Mouse (Mus musculus): ENCODE measurements around the gene Rgs9.
"Not testable (repeated sequence)": the region's sequence is repeated elsewhere in the genome, so short reads cannot be mapped to it uniquely, and the experiment has no call there.

Rgs9 gene

DNA sequence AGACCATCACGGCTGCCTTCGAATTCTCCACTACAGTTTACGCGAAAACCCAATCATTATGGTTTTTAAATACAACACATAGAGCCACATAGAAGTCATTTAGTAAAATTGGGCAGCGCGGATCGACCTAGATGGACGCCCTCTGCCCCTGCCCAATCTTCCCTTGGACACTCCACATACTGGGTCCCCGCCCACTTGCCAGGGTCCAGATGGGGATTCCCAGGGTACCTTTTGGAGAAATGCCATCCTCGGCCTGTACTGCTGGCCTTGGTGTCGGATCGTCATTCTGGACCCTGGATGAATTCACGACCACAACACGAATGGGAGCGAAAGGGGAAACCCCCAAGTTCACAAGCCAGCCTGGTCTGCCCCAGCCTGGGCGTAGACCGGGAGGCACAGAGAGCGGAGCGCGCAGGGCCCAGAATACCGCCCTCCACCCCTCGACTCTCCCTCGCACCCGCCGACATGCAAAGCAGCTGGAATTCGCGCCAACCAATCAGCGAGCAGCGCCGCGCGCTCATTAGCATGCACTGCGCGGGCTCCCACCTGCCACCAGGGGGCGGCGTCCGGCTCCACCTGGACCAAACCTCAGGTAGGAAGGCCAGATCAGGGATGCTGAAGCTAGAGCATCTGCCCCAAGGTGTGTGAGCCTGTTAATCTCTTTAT lies at the start of gene Rgs9:
TSS of gene Rgs9 (minus strand) at position 420 of the 666 bp plus-strand sequence.
- DNase-seq: peak; percentile 96

DNA sequence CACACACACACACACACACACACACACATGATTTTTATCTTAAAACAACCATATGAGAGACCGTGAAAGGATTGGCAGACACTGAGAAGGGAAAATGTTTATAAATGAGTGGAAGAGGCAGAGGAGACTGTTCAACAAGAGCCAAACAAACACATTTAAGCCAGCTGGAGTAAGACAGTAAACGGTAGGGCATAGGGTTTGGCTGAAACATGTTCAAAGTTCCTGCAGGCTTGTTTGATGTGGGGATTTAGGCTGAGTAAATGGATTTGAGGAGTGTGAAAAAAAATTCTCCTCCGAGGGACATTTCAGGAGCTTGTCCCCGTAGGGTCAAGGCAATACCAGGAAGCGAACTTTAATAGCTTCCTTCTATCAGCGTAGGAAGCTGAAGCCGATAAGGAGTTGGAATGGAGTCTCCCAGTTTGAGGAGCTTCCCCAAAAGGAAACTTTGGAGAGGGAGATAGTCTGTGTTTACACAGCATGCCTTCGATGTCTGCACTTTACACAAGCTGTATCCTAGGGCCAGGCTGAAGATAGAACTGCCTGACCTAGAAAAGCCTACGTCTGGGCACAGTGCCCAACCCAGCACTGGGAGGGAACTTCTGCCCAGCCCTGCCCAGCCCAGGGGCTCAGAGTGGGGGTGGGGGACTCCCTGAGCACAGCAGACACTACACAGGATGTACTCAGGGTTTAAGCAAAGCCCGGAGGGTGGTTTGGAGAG lies 49.5 kb upstream of the Rgs9 start:
- DNase-seq: peak; percentile 95

DNA sequence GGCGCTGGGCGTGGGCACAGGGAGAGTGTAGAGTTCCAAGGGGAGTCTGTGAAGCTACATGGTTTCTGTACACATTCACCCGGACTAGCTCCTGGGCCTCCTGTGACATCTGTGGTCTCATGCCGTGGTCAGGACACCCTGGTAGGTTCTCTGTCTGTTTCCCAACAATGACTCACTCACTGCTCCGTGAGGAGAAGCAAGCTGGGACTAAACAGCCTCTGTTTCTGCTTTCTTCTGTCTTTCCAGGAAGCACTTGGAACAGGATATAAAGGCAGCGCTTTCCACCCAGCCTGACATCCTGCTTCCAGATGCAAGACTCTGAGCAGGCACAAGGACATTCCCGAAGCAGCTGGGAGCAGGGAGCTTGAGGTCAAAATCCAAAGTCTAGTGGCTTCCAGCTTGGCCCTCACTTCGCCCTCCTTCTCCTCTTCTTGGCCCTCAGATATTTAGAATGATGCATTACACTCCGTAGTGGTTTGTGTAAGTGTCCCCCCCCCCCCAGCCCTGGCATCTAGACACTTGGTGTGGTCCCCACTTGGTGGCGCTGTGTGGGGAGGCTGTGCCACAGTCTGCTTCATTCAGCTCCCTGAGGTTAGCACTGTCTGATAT lies 46.2 kb upstream of the Rgs9 start:
- peak; percentile 78 for DNase-seq

DNA sequence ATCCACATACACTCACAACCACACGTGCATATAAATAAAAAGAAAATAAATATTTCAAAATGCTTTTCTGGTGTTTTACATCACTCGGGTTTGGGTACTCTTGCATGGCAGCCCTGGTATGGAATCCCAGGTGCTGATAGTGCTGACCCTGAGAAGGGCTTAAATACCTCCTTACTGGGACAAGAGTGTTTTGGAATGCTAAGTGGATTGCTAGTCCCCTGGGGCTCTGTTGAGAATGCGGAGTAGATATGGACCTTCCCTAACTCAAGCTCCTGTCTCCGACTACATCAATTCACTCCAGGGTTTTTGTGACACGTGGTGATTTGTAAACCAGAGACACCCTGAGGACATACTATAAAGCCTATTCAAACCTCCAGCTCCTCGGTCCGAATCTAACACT lies 45.6 kb upstream of the Rgs9 start:
- peak; percentile 51 for DNase-seq

DNA sequence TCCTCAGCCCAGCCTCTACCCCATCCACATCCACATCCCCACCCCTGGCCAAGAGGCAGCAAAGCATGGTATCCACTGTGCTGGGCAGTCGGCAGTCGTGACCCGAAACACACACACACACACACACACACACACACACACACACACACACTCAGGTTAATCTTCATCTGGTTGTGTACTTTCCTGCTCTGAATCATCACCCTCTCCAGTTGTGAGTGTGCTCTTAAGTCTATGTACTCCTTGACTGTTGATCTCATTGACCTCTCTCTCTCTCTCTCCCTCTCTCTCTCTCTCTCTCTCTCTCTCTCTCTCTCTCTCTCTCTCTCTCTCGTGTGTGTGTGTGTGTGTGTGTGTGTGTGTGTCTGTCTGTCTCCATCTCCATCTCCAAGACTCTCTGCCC lies 44.7 kb upstream of the Rgs9 start:
- DNase-seq: not testable (repeated sequence)

DNA sequence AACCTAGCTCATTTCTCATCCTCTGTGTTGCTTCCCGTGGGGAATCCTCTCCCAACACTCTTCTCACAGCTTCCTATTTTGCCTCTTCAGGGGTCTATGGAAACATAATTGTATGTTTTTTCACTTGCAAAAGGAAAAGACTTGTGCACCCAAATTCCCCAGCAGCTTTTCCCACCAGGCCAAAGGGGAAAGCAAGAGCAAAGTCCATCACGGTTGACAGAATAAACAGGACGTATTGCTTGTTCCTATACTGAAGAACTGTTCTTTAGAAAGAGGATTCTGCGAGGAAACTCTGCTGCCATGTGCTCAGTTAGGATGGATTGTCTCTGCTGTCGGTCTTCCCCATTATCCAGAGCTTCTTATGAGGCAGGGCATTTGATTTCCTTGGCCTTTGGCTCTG lies 42.6 kb upstream of the Rgs9 start:
- DNase-seq: no peak

DNA sequence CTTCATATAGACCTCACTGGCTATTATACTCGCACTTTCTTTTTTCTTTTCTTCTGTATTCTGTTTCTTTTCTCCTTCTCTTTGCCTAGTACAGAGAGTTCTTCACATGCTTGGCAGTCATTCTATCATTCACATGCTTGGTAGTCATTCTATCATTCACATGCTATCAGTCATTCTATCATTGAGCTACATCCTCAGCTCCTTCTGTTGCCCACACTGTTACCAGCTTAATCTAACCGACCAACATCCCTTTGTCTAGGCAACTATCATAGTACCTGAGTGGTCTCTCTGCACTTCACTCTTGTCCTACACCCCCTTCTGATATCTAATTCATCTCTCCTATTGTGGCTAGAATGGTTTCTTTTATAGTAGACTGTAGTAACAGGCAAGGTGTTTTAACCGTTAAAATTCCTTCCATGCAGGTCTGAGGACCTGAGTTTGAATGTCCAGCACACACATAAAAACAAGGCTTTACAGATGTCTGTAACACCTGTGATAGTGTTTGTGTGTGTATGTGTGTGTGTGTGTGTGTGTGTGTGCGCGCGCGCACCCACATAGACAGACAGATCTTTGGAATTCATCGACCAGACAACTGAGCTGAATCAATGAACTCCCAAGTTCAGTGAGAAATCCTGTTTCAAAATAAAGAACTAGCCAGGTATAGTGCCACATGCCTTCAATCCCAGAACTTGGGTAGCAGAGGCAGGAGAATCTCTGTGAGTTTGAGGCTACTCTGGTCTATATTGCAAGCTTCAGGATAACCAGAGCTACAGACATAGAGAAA lies 41.4 kb upstream of the Rgs9 start:
- no peak for DNase-seq

DNA sequence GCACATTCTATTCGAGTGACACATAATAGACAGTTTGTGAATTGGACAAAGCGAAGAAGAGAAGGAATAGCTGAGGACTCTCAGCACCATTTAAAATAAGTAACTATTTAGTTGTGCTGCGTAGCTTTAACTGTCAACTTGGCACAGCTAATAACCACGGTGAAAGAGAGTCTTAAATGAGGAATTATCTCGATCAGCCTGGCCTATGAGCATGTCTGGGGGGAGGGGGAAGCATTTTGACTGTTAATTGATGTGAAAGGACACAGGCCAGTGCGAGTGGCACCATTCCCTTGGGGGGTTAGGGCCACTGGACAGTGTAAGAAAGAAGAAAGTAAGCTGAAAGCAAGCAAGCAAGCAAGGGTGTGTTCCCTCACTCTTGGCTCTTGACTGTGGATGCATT lies 38.0 kb upstream of the Rgs9 start:
- DNase-seq: no peak

DNA sequence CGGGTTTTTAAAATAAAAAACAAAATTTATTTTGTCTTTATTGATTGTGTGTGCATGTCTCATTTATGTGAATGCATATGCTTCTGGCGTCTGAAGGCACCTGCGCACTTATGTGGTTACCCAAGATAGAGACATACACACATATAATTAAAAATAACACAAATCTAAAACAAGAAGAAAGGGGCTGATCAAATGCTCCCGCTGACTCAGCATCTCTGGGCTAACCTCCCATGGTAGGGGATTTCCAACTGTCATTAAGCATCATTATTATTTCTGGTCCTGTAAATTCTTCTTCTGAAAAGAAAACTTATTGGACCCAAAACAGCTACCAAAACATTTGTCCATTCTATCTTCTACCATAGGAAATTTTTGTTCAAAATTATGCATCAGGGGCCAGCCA lies 36.8 kb upstream of the Rgs9 start:
- no peak for DNase-seq

DNA sequence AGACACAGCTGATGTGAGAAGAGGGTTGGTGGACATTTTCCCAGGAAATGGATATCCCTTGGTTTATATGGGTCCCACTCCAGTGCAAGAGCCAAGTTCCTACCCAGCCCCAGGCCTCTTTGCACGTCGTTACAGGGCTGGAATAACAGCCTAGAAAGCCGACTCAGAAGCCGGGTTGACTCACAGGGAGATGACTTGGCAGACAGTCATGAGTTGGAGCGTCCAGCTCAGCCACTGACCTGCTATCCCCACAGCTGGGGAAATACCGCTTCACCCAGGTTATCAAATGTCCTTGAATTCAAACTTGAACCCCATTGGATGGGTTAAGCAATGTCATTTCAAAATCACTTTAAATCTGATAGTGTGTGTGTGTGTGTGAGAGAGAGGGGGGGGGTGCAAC lies 34.8 kb upstream of the Rgs9 start:
- DNase-seq: no peak

DNA sequence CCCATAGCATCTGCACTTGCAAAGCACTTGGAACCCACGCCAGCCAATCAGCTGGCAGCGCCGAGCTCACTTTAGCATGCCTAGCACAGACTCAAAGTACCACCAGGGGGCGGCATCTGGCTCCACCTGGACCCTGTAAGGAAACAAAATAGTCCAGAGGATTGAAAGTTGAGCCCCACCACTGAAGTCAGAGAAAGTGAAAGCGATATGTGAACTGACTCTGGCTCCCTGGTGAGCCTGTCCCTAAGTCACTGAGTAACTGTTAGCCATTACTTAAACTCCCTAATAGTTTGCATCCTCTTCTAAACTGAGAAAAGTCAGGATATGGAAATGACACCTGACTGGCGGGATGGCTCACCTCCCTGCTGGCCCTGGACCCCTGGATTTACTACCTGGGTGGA lies 33.5 kb upstream of the Rgs9 start:
- DNase-seq: peak; percentile 99

DNA sequence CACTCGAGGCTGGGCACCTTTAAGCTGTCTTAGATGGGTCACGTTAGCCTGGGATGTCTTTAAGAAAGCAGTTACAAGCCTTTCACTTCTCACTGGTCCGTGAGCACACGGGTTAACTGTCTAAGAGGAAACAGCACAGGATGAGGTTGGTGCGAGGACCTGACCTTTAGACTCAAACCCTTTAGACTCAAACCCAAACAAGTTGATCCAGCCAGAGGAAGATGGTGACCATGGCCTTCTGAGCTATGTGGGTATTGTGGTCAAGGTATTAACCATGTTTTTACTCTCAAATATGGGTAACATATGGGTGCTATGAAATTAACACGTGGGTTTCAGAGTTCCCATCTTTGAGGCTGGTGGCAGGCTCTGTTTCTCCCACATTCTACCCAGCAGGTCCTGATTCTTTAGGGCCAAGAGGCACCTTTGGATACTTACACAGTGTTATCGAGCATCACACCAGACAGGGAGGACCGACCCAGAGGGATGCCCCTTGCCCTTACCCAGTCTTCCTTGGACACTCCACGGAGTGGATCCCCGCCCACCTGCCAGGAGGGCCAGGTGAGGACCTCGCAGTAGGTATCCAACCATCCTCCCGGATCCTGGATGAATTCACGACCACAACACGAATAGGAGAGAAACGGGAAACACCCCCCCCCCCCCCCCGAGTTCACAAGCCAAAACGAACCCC lies 32.9 kb upstream of the Rgs9 start:
- DNase-seq: no peak

DNA sequence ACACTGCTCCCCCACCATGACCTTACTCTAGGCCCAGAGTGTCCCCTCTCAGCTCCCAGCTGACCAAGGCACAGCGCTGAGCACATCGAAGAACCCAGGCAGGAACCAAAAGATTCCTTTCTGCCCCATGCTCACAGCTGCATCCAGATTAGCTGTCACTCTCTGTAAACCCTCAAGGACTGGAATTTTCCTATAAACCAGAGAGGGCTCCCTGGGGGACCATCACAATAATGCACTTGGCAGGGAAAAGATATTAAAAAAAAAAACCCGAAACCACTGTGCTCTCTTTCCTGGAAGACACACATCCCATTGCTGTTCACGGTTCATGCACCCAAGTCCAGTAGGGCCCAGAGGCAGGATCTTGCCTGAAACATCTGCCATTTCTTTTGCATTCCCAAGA lies 31.4 kb upstream of the Rgs9 start:
- no peak for DNase-seq

DNA sequence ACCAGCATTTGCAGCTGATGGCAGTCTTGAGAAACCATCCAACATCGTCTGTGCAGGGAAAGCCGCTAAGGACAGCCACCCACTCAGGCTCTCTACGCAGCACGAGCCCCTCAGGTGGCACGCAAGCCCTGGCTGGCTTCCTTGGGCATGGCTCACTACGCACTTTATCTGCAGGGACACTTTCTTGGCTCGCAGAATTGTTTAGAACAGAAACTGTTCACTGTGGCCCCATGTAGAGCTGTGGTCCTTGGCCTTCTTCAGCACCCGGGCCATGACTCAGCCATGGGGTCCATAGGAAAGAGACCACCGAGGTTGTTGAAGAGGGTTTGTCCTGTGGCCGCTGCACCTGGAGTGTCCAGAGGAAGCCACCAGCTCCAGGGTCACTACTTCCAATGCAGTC lies 30.0 kb upstream of the Rgs9 start:
- no peak for DNase-seq

DNA sequence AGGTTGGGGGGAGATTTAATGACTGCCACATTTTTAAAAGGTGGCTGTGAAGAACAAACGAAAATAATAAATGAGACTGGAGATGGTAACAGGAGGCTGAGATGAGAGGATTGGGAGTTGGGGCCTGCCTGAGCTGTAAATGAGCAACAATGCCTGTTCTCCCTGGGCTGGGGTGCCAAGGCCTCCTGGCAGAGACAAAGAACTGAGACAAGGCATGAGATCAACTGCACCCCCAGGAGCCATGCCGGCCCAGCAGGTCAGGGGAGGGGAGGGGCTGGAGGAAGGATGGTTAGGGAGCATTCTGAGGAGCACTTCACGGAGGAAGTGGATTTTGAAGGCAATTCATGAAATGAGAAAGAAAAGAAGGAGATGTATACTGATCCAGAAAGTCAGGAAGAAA lies 29.5 kb upstream of the Rgs9 start:
- DNase-seq: no peak

DNA sequence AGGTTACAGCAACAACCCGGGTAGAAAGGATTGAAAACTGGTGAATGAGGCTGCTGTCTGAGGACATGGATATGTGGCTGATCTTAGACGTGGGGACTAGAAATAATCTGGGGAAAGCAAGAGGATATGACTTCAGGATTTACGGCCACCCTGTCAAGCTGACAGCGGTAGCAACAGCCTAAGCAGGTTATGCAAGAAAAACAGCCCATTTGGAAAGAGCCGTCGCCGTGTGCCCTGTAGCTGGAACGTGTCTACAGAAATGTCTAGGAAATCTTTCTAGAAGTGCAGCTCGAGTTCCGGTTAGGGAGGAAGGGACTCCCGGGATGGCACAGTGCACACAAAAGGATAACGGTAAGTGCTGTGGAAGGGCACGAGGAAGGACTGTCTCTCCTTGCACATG lies 28.3 kb upstream of the Rgs9 start:
- no peak for DNase-seq

DNA sequence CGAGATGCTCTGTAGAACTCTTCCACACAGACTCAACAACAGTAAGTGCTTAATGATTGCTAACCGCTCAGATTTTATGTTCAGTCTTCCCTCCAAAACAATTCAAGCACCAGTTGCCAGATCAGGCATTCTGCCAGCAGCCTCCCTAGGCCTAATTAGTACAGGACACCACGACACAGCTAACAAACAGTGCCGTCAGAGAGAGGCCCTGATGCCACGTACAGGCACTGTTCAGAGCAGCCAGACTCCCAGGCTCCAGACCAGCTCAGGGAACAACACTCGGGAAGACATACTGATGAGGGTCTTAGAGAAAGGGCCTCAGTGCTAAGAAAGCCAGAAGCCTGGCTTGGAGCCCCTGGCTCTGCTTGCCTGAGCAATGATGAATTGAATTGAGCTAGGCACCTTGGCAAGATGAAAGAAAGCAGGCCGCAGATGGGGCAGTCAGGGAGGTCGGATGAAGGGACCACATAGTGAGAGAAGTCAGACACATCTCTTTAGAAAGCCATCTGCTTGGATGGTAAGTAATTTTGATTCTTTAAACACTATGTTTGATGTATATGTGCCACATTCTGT lies 22.5 kb upstream of the Rgs9 start:
- no peak for DNase-seq

DNA sequence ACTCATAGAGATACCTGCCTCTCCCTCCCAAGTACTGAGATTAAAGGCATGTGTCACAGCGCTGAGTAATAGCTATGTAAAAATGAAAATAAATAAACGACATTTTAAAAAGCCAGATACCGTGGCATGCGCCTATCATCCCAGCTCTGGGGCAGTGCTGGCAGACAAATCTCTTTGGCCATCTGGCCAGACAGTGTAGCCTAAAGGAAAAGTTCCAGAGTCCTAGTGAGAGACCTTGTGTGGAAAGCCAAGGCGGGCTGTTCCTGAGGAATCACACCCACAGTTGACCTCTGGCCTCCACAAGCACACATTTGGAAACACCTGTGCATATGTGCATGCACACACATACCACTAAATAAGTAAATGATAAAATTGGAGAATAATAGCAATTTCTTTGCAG lies 22.0 kb upstream of the Rgs9 start:
- no peak for DNase-seq

DNA sequence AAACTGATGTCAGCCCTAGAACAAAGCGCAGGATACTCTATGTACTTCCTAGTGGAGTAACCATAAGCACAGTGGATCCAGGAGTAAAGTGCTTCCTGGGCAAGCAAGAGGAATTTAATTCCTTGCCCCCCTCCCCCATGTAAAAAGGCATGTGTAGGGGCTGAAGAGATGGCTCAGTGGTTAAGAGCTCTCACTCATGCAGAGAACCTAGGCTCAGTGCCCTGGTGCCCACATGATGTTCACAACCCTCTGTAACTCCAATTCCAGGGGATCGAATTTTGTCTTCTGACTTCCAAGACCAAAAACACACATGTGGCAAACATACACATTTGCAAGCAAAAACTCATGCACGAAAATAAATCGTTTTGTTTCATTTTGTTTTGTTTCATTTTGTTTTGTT lies 21.5 kb upstream of the Rgs9 start:
- no peak for DNase-seq

DNA sequence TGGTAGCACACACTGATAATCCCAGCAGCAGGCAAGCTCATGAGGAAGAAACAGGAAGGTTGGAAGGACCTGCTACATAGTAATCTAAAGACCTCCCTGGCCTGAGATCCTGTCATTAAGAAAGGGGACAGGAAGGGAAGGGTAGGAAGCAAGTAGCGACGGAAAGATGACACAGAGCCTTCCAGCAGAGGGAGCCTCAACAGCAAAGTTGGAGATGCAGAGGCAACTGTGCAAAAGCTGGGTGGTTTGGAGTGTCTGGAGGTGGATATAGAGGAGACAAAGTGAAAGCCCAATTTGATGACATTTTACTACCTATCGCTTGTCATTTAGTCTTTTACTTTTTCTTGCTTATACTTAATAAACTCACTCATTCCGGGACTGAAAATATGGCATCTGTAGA lies 19.0 kb upstream of the Rgs9 start:
- DNase-seq: peak; percentile 70

DNA sequence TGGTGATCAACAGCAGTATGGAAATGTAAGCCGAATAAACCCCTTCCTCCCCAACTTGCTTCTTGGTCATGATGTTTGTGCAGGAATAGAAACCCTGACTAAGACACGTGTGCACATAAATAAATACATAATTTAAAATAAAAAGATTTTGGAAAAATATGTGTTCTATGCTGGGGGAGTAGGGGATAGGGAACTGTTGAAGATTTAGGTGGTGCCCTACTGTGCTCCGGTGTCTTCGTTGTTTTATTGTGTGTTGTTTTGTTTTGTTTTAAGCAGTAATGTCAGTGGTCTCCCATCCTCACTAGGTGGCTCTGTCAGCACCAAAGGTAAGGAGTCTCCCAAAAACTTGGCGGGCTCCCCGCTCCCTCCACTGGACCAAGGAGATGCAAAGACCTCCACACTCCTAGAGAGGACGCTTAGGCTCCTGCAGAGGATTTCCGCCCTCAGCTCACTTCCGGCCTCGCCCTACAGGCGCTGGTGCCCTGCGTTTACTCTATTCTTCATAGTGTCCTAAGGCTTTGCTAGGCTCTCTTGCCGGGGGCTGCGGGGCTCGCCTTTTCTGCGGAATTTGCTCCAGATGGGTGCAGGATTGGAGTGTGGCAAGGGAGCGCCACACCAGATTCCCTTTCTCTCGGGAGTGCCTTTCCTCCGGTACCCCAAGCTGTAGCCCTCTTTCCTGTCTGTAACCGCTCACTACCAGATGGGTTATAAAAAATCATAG lies 14.1 kb upstream of the Rgs9 start:
- peak; percentile 85 for DNase-seq

DNA sequence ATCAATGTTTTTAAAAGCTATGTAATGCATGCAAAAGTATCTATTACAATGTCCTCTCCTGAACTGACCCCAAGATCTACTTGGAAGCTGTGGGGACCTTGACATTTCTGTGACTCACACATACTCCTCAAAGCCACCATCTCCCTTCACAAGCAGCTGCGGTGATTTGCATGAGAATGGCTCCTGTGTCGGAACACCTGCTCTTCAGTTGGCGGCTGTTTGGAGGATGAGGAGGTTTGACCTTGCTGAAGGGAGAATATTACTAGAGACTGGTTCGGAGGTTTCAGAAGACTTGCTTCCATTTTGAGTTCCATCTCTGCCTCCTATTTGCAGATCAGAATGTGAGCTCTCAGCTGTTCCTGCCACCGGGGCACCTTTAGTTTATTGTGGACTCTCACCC lies 7.8 kb upstream of the Rgs9 start:
- no peak for DNase-seq

Measured in lung, postnatal 36 days (tissue).